ENCODE assay signal across 8 mouse cellular contexts in the genomic region with DNA sequence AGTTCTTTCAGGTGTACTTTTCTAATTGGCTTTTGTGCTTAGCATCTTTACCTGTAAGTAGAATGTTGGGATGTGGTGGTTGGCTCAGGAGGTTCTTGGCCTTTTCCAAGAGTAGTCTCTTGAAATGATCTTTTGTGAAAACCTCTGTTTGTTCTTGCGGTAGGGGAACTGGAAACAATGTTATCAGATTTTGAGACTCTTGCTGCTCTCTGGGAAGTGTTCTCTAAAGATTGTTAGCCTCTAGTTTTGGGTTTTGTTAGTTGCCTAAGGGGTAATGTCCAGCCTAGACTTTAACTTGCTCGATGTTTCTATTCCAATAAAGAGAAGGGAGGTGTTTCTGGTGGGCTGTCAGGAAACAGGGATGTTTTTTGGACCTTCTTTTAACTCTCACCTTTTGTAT. TPM values are rescaled to one million over a fixed set of nuclear protein-coding genes. Genes with fewer than 3 reads are reported as not detected.
A peak's percentile ranks its signal among the peaks of the same experiment; 100 is the strongest.
DNase-seq lines count a peak whose midpoint lies in the region; ATAC-seq and TF ChIP-seq lines count a peak whose summit lies in the region.

No protein-coding gene starts in this region.

- ATAC-seq in heart, embryonic 11.5 days (replicated peaks; ENCODE audit: insufficient number of reproducible peaks, low FRiP score, low TSS enrichment) = no peak
- no peak for ATAC-seq in forebrain, embryonic 16.5 days
- ATAC-seq in liver, embryonic 14.5 days (ENCODE audit: insufficient read depth) = no peak
- ATAC-seq in cerebellum, adult (ENCODE audit: insufficient number of reproducible peaks, low FRiP score, low TSS enrichment) = no peak

- WGBS in heart, embryonic 11.5 days (ENCODE audit: insufficient replicate concordance) = 39% methylated on average over 2 of the region's 2 CpGs
- 53% methylated on average over 2 of the region's 2 CpGs for WGBS in forebrain, embryonic 16.5 days
- 6% methylated on average over 2 of the region's 2 CpGs for WGBS in liver, embryonic 14.5 days (ENCODE audit: insufficient replicate concordance)

- no peak for TF ChIP-seq CTCF in CH12.LX (conservative IDR thresholded peaks at IDR 0.05 in 1 of 2, IDR thresholded peaks at IDR 0.05 in 1 of 2; ENCODE audit: low read depth in 2 of 2, low read length in 2 of 2)
- no peak for TF ChIP-seq CTCF in liver, embryonic 14.5 days (IDR thresholded peaks at IDR 0.05; ENCODE audit: low read depth)

- DNase-seq in heart, postnatal 36 days = no peak
- no peak for DNase-seq in CH12.LX (ENCODE audit: extremely low read depth)
- no peak for DNase-seq in liver, embryonic 14.5 days (ENCODE audit: low read depth in 3 of 3, low spot score in 3 of 3)
- no peak for DNase-seq in thymus, postnatal 4 days
- no peak for DNase-seq in spleen, adult 12 weeks (ENCODE audit: low spot score)

- intact Hi-C loops in heart, postnatal 36 days (cut with DNase I) = no loop called here

- H3K36me3 ChIP-seq in heart, embryonic 11.5 days (ENCODE audit: control insufficient read depth, insufficient read depth, low read length) = no peaks in the 10 kb centered on the region
- H3K36me3 ChIP-seq in CH12.LX (replicated peaks in 1 of 2; ENCODE audit: control insufficient read depth in 1 of 2, insufficient read depth in 1 of 2, low read length in 1 of 2) = no peaks in the 10 kb centered on the region
- no peaks in the 10 kb centered on the region for H3K36me3 ChIP-seq in forebrain, embryonic 16.5 days (ENCODE audit: control insufficient read depth, insufficient read depth)
- no peaks in the 10 kb centered on the region for H3K36me3 ChIP-seq in liver, embryonic 14.5 days (replicated peaks; ENCODE audit: control insufficient read depth, insufficient read depth, low read depth)

- TF ChIP-seq RAD21 in CH12.LX (IDR thresholded peaks at IDR 0.05; ENCODE audit: low read depth, low read length) = no peak

- no peaks in the 10 kb centered on the region for H3K9me3 ChIP-seq in heart, embryonic 11.5 days (replicated peaks; ENCODE audit: control insufficient read depth, low read length)
- no peaks in the 10 kb centered on the region for H3K9me3 ChIP-seq in CH12.LX (replicated peaks; ENCODE audit: low read length)
- no peaks in the 10 kb centered on the region for H3K9me3 ChIP-seq in forebrain, embryonic 16.5 days (ENCODE audit: control insufficient read depth, low read length)
- H3K9me3 ChIP-seq in liver, embryonic 14.5 days (ENCODE audit: control insufficient read depth, low read length) = no peaks in the 10 kb centered on the region

- TF ChIP-seq POLR2A in CH12.LX (IDR thresholded peaks at IDR 0.05; ENCODE audit: low read depth, low read length) = no peak

- H3K27me3 ChIP-seq in heart, embryonic 11.5 days (ENCODE audit: control insufficient read depth, insufficient read depth, low read length) = no peaks in the 10 kb centered on the region
- peaks cover 7% of the 10 kb centered on the region for H3K27me3 ChIP-seq in CH12.LX (replicated peaks)
- H3K27me3 ChIP-seq in forebrain, embryonic 16.5 days (replicated peaks; ENCODE audit: control insufficient read depth, insufficient read depth, low read length) = no peaks in the 10 kb centered on the region
- H3K27me3 ChIP-seq in liver, embryonic 14.5 days (ENCODE audit: control insufficient read depth, insufficient read depth, low read length) = no peaks in the 10 kb centered on the region

- H3K27ac ChIP-seq in heart, embryonic 11.5 days (ENCODE audit: low read depth, low read length) = no peak overlapping the region
- H3K27ac ChIP-seq in CH12.LX (ENCODE audit: insufficient read depth, low read depth) = no peak overlapping the region
- no peak overlapping the region for H3K27ac ChIP-seq in forebrain, embryonic 16.5 days (ENCODE audit: low read length)
- no peak overlapping the region for H3K27ac ChIP-seq in liver, embryonic 14.5 days

- H3K4me2 ChIP-seq in heart, embryonic 11.5 days = peak overlapping the region; percentile 76
- peak overlapping the region; percentile 95 for H3K4me2 ChIP-seq in CH12.LX (ENCODE audit: insufficient read depth, low read depth, poor library complexity, severe bottlenecking)
- peak overlapping the region; percentile 61 for H3K4me2 ChIP-seq in forebrain, embryonic 16.5 days (ENCODE audit: low read length)
- H3K4me2 ChIP-seq in liver, embryonic 14.5 days (ENCODE audit: low read depth) = peak overlapping the region; percentile 83

- dilution Hi-C loops in CH12.LX (cut with MboI; ENCODE audit: extremely low pct_ligation_motif_present, extremely low pct_unique_long_range_greater_than_20kb, low sequenced_read_pairs) = no loop called here

- in situ Hi-C loops in CH12.LX (cut with MboI; ENCODE audit: low pct_ligation_motif_present, low pct_unique_long_range_greater_than_20kb, low sequenced_read_pairs) = no loop called here

- H3K4me1 ChIP-seq in heart, embryonic 11.5 days (ENCODE audit: control insufficient read depth, insufficient read depth, low read length) = peaks cover 8% of the 10 kb centered on the region
- peaks cover 3 to 44% of the 10 kb centered on the region in 2 experiments for H3K4me1 ChIP-seq in CH12.LX (ENCODE audit: control insufficient read depth in 1 of 2, insufficient read depth in 2 of 2)
- H3K4me1 ChIP-seq in forebrain, embryonic 16.5 days (replicated peaks; ENCODE audit: control insufficient read depth, insufficient read depth, low read length) = peaks cover 17% of the 10 kb centered on the region
- peaks cover 6 to 22% of the 10 kb centered on the region in 2 experiments for H3K4me1 ChIP-seq in liver, embryonic 14.5 days (replicated peaks; ENCODE audit: control insufficient read depth in 2 of 2, insufficient read depth in 2 of 2, low read length in 1 of 2)

- peak overlapping the region; percentile 97 for H3K4me3 ChIP-seq in heart, embryonic 11.5 days (ENCODE audit: low read depth, low read length)
- H3K4me3 ChIP-seq in CH12.LX (replicated peaks in 1 of 3; ENCODE audit: low read depth in 2 of 3, low read length in 2 of 3, poor library complexity in 1 of 3) = peak overlapping the region; percentile 66 to 86 (median 82)
- peak overlapping the region; percentile 92 for H3K4me3 ChIP-seq in forebrain, embryonic 16.5 days (replicated peaks; ENCODE audit: low read length)
- peak overlapping the region; percentile 75 to 96 for H3K4me3 ChIP-seq in liver, embryonic 14.5 days (ENCODE audit: insufficient read depth in 1 of 2, low read depth in 2 of 2, low read length in 2 of 2)

- TF ChIP-seq EP300 in CH12.LX (IDR thresholded peaks at IDR 0.05; ENCODE audit: low read length) = no peak
- TF ChIP-seq EP300 in liver, embryonic 14.5 days (IDR thresholded peaks at IDR 0.05; ENCODE audit: low read depth) = no peak

- no peak overlapping the region for H3K9ac ChIP-seq in heart, embryonic 11.5 days (ENCODE audit: low read depth, low read length)
- peak overlapping the region; percentile 74 for H3K9ac ChIP-seq in CH12.LX (ENCODE audit: insufficient read depth, low read depth)
- H3K9ac ChIP-seq in forebrain, embryonic 16.5 days (replicated peaks; ENCODE audit: low read depth, low read length) = no peak overlapping the region; the same call in 1 of the 2 replicates
- H3K9ac ChIP-seq in liver, embryonic 14.5 days (replicated peaks) = peak overlapping the region; percentile 60

- H3K79me2 ChIP-seq in CH12.LX (replicated peaks; ENCODE audit: control insufficient read depth, extremely low read depth, insufficient read depth, poor library complexity, severe bottlenecking) = peaks cover 29% of the 10 kb centered on the region

TF ChIP-seq in CH12.LX, 34 proteins besides CTCF, POLR2A, EP300 and RAD21:
- TF ChIP-seq JUN (IDR thresholded peaks at IDR 0.05; ENCODE audit: insufficient read depth, low read depth, low read length) (no peak), POLR2AphosphoS2 (IDR thresholded peaks at IDR 0.05; ENCODE audit: low read depth, low read length) (no peak), PAX5 (IDR thresholded peaks at IDR 0.05; ENCODE audit: low read length) (no peak), IRF4 (IDR thresholded peaks at IDR 0.05; ENCODE audit: low read depth, low read length) (0 out of 2 replicates have a peak, but pooled peaks have one; percentile 3), MYC (IDR thresholded peaks at IDR 0.05; ENCODE audit: low read depth, low read length) (0 out of 2 replicates have a peak, but pooled peaks have one; percentile 8), SMC3 (IDR thresholded peaks at IDR 0.05; ENCODE audit: low read depth, low read length) (no peak), USF1 (IDR thresholded peaks at IDR 0.05; ENCODE audit: low read depth, low read length) (no peak), KAT2A (IDR thresholded peaks at IDR 0.05; ENCODE audit: insufficient replicate concordance, low read length) (no peak), RCOR1 (conservative IDR thresholded peaks at IDR 0.05; ENCODE audit: low read depth, low read length) (no peak)

RNA-seq across cellular contexts. Expression of gene Rabep1, which starts 1.5 kb away (rescaled TPM):
- polyA plus RNA-seq in heart, embryonic 11.5 days (2014; fragmentation: Nextera tagmentation; extraction: Ambion mirVana) = 25.9 and 27.8 TPM in 2 replicates
- total RNA-seq in heart, postnatal 36 days (2021) = 10 to 100 TPM; 35.9 to 36.5 TPM
- total RNA-seq in CH12.LX (2012; rRNA removed) = 22.3 and 23.8 TPM in 2 replicates
- total RNA-seq in CH12.LX (2014; rRNA removed) = 26.1 and 33.4 TPM in 2 replicates
- 28.3 and 34.7 TPM in 2 replicates for polyA plus RNA-seq in CH12.LX (2012; ENCODE audit: insufficient read length, low read depth)
- polyA plus RNA-seq in forebrain, embryonic 16.5 days (2015; fragmentation: Nextera tagmentation; extraction: Ambion mirVana) = 77.9 and 82.8 TPM in 2 replicates
- 2.1 and 3.7 TPM in 2 replicates for polyA plus RNA-seq in liver, embryonic 14.5 days (2012; rRNA removed)
- 9.1 and 10.3 TPM in 2 replicates for polyA plus RNA-seq in liver, embryonic 14.5 days (2014; fragmentation: Nextera tagmentation; extraction: Ambion mirVana)

RNA-seq across cellular contexts. Expression of gene Scimp, which starts 33.6 kb away (rescaled TPM):
- polyA plus RNA-seq in heart, embryonic 11.5 days (2014; fragmentation: Nextera tagmentation; extraction: Ambion mirVana) = 0.27 TPM in 1 of 2 replicates, not detected in the other
- under 1 TPM; 0.47 to 0.89 TPM for total RNA-seq in heart, postnatal 36 days (2021)
- 0.17 and 0.30 TPM in 2 replicates for total RNA-seq in CH12.LX (2012; rRNA removed)
- 0.21 and 1.2 TPM in 2 replicates for total RNA-seq in CH12.LX (2014; rRNA removed)
- 0.53 and 0.79 TPM in 2 replicates for polyA plus RNA-seq in CH12.LX (2012; ENCODE audit: insufficient read length, low read depth)
- not detected in 2 replicates for polyA plus RNA-seq in forebrain, embryonic 16.5 days (2015; fragmentation: Nextera tagmentation; extraction: Ambion mirVana)
- polyA plus RNA-seq in liver, embryonic 14.5 days (2012; rRNA removed) = 0.10 and 0.12 TPM in 2 replicates
- 0.51 and 0.64 TPM in 2 replicates for polyA plus RNA-seq in liver, embryonic 14.5 days (2014; fragmentation: Nextera tagmentation; extraction: Ambion mirVana)

Comparison
In these comparisons a context has a peak if more than half of its experiments do, and no peak if none do; other contexts are left out.
1. H3K9ac ChIP-seq: peak in CH12.LX (single experiment) and liver, embryonic 14.5 days (single experiment); none in heart, embryonic 11.5 days (single experiment) and forebrain, embryonic 16.5 days (single experiment).
2. Peak in every context shown above with its lines, with median percentiles within 50 percentile points of each other: H3K4me2 ChIP-seq and H3K4me3 ChIP-seq.